ENCODE assay signal across 10 mouse cellular contexts in the genomic region with DNA sequence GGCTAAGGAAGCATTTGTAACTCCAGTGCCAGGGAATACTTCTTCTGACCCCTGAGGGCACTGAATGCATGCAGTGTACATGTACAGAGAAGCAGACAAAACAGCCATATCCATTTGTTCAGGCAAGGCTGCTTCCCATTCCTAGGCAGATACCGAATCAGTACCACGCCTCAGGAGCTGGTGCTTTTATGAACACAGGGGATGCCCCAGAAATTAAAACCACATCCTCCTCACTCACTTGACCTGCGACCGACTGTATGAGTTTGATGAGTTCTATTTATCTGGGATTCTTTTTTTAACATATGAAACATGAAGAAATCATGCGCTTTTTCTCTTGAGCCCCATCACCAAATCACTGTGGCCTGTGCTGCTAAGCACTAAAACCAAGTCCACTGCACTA. TPM values are rescaled to one million over a fixed set of nuclear protein-coding genes. Genes with fewer than 3 reads are reported as not detected.
DNase-seq lines count a peak whose midpoint lies in the region; ATAC-seq and TF ChIP-seq lines count a peak whose summit lies in the region.
"Had no signal": no experiment of that assay in that cellular context is flagged by ENCODE, and none has a peak within 500 bp of the region (broad histone marks: within the 10 kb centered on the region; RNA-seq: fewer than 3 reads in every experiment).

No protein-coding gene starts in this region.

- no peaks in the 10 kb centered on the region for H3K27me3 ChIP-seq in heart, embryonic 11.5 days (ENCODE audit: control insufficient read depth, insufficient read depth, low read length)
- no peaks in the 10 kb centered on the region for H3K27me3 ChIP-seq in heart, adult 2 months (ENCODE audit: control insufficient read depth, insufficient read depth, low read length)
- H3K27me3 ChIP-seq in hindbrain, embryonic 15.5 days: no peaks in the 10 kb centered on the region
- H3K27me3 ChIP-seq in midbrain, embryonic 13.5 days: peaks cover 4% of the 10 kb centered on the region; the same call in 1 of the 2 replicates

- H3K9me3 ChIP-seq in heart, embryonic 11.5 days (replicated peaks; ENCODE audit: control insufficient read depth, low read length): no peaks in the 10 kb centered on the region
- H3K9me3 ChIP-seq in hindbrain, embryonic 15.5 days: no peaks in the 10 kb centered on the region
- H3K9me3 ChIP-seq in midbrain, embryonic 13.5 days: no peaks in the 10 kb centered on the region

- DNase-seq in heart, adult 2 months: no peak
- DNase-seq in NIH3T3 (ENCODE audit: low read depth) (peak; percentile 2), MN1 (ENCODE audit: low spot score) (no peak)
- no peak for DNase-seq in testis, postnatal 14 days (ENCODE audit: low spot score)
- DNase-seq in embryo, embryonic 10.5 days (ENCODE audit: low spot score): no peak

- 72% methylated on average over 5 of the region's 5 CpGs for WGBS in heart, embryonic 11.5 days (ENCODE audit: insufficient replicate concordance)
- 55% methylated on average over 5 of the region's 5 CpGs for WGBS in heart, adult 2 months
- 84% methylated on average over 5 of the region's 5 CpGs for whole genome bisulfite sequencing in hindbrain, embryonic 15.5 days
- WGBS in midbrain, embryonic 13.5 days: 83% methylated on average over 5 of the region's 5 CpGs

- no peak for TF ChIP-seq POLR2A in heart, adult 2 months (IDR thresholded peaks at IDR 0.05; ENCODE audit: insufficient read depth, low read depth, low read length)

- intact Hi-C loops in heart, adult 2 months (cut with DNase I): loop anchor here (5.0 kb wide), 1 partner anchor 35 kb away; no protein-coding TSS in a partner anchor

- H3K4me1 ChIP-seq in heart, embryonic 11.5 days (ENCODE audit: control insufficient read depth, insufficient read depth, low read length): no peaks in the 10 kb centered on the region; the same call in 1 of the 2 replicates
- H3K4me1 ChIP-seq in heart, adult 2 months (ENCODE audit: control insufficient read depth, insufficient read depth, low read length): peaks cover 3% of the 10 kb centered on the region
- H3K4me1 ChIP-seq in hindbrain, embryonic 15.5 days (replicated peaks): peaks cover 12% of the 10 kb centered on the region
- peaks cover 19% of the 10 kb centered on the region for H3K4me1 ChIP-seq in midbrain, embryonic 13.5 days (replicated peaks)

- no peak overlapping the region for H3K27ac ChIP-seq in heart, embryonic 11.5 days (ENCODE audit: low read depth, low read length)
- H3K27ac ChIP-seq in heart, adult 2 months: no peak overlapping the region
- H3K27ac ChIP-seq in hindbrain, embryonic 15.5 days (replicated peaks): no peak overlapping the region
- H3K27ac ChIP-seq in midbrain, embryonic 13.5 days: no peak overlapping the region

- ATAC-seq in heart, embryonic 11.5 days (replicated peaks; ENCODE audit: insufficient number of reproducible peaks, low FRiP score, low TSS enrichment): no peak
- no peak for ATAC-seq in hindbrain, embryonic 15.5 days (ENCODE audit: low FRiP score, low read depth)
- no peak for ATAC-seq in midbrain, embryonic 13.5 days

- H3K4me2 ChIP-seq in heart, embryonic 11.5 days: peak overlapping the region; percentile 60
- H3K4me2 ChIP-seq in hindbrain, embryonic 15.5 days: peak overlapping the region; percentile 53
- H3K4me2 ChIP-seq in midbrain, embryonic 13.5 days (replicated peaks): peak overlapping the region; percentile 53

- peak overlapping the region; percentile 58 for H3K4me3 ChIP-seq in heart, embryonic 11.5 days (ENCODE audit: low read depth, low read length)
- no peak overlapping the region for H3K4me3 ChIP-seq in heart, adult 2 months
- H3K4me3 ChIP-seq in hindbrain, embryonic 15.5 days: 0 out of 2 replicates have a peak overlapping the region, but pooled peaks have one; percentile 61
- peak overlapping the region; percentile 61 for H3K4me3 ChIP-seq in midbrain, embryonic 13.5 days (replicated peaks)

- no peak for TF ChIP-seq CTCF in heart, adult 2 months (IDR thresholded peaks at IDR 0.05)

- no peaks in the 10 kb centered on the region for H3K79me2 ChIP-seq in heart, adult 2 months (replicated peaks; ENCODE audit: control insufficient read depth, insufficient read depth, low read length)

- H3K9ac ChIP-seq in heart, embryonic 11.5 days (ENCODE audit: low read depth, low read length): no peak overlapping the region; the same call in 1 of the 2 replicates
- H3K9ac ChIP-seq in heart, adult 2 months (ENCODE audit: low read depth, low read length): no peak overlapping the region
- 0 out of 2 replicates have a peak overlapping the region, but pooled peaks have one; percentile 74 for H3K9ac ChIP-seq in hindbrain, embryonic 15.5 days
- 0 out of 2 replicates have a peak overlapping the region, but pooled peaks have one; percentile 41 for H3K9ac ChIP-seq in midbrain, embryonic 13.5 days (replicated peaks)

- H3K36me3 ChIP-seq in heart, embryonic 11.5 days (ENCODE audit: control insufficient read depth, insufficient read depth, low read length): no peaks in the 10 kb centered on the region
- H3K36me3 ChIP-seq in heart, adult 2 months (ENCODE audit: control insufficient read depth, insufficient read depth, low read length): no peaks in the 10 kb centered on the region
- no peaks in the 10 kb centered on the region for H3K36me3 ChIP-seq in hindbrain, embryonic 15.5 days
- H3K36me3 ChIP-seq in midbrain, embryonic 13.5 days: no peaks in the 10 kb centered on the region

- no peak for TF ChIP-seq EP300 in heart, adult 2 months (IDR thresholded peaks at IDR 0.05; ENCODE audit: insufficient read depth, low read depth, low read length)

RNA-seq across cellular contexts. Expression of a gene that starts 1.7 kb away (rescaled TPM):
- 14.9 and 16.4 TPM in 2 replicates for polyA plus RNA-seq in heart, embryonic 11.5 days (2014; fragmentation: Nextera tagmentation; extraction: Ambion mirVana)
- total RNA-seq in heart, adult 2 months (2021): 10 to 100 TPM; 12.5 to 16.0 TPM
- polyA plus RNA-seq in heart, adult 2 months (2012; rRNA removed): 9.0 and 22.4 TPM in 2 replicates
- 27.5 and 28.2 TPM in 2 replicates for polyA plus RNA-seq in hindbrain, embryonic 15.5 days (2015; fragmentation: Nextera tagmentation; extraction: Ambion mirVana)
- 25.1 and 25.3 TPM in 2 replicates for polyA plus RNA-seq in midbrain, embryonic 13.5 days (2015; fragmentation: Nextera tagmentation; extraction: Ambion mirVana)

RNA-seq across cellular contexts. Expression of a gene that starts 28.0 kb away (rescaled TPM):
- 3.5 and 5.0 TPM in 2 replicates for polyA plus RNA-seq in heart, embryonic 11.5 days (2014; fragmentation: Nextera tagmentation; extraction: Ambion mirVana)
- 1 to 10 TPM; 1.0 to 1.9 TPM for total RNA-seq in heart, adult 2 months (2021)
- not detected in 2 replicates for polyA plus RNA-seq in heart, adult 2 months (2012; rRNA removed)
- polyA plus RNA-seq in hindbrain, embryonic 15.5 days (2015; fragmentation: Nextera tagmentation; extraction: Ambion mirVana): 1.2 and 1.9 TPM in 2 replicates
- polyA plus RNA-seq in midbrain, embryonic 13.5 days (2015; fragmentation: Nextera tagmentation; extraction: Ambion mirVana): 2.3 and 3.9 TPM in 2 replicates
- polyA plus RNA-seq: cerebellum, adult 2 months; large intestine, adult 2 months had no signal

Comparison
In these comparisons a context has a peak if more than half of its experiments do, and no peak if none do; other contexts are left out.
1. H3K9ac ChIP-seq: peak in hindbrain, embryonic 15.5 days (single experiment) and midbrain, embryonic 13.5 days (single experiment); none in heart, embryonic 11.5 days (single experiment) and heart, adult 2 months (single experiment).
2. Peak in every context shown above with its lines, with median percentiles within 50 percentile points of each other: H3K4me2 ChIP-seq.